In the genomic region with DNA sequence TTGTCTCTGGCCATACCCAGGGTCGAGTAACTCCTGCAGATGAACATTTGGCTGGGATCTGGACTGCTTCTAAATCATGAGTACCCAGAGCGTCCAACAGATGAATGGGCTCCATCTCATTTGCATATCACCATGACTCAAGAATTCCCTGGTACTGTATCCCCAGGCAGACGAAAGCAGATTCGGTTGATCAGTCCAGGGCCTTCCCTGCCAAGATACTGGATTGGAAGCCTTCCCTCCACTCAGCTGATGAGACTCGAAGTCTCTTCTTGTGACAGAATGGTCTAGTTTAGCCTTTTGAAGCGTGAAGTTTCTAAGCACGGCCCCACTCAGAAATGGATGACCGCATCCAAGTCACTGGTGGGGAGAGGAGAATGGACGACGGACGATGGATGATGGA, we compare ENCODE assay signal across 10 mouse cellular contexts.
A peak's percentile ranks its signal among the peaks of the same experiment; 100 is the strongest.
DNase-seq lines count a peak whose midpoint lies in the region; ATAC-seq and TF ChIP-seq lines count a peak whose summit lies in the region.
"Had no signal": no experiment of that assay in that cellular context is flagged by ENCODE, and none has a peak within 500 bp of the region (broad histone marks: within the 10 kb centered on the region; RNA-seq: fewer than 3 reads in every experiment).

No protein-coding gene starts in this region.

- 0 out of 2 replicates have a peak, but pooled peaks have one; percentile 28 for ATAC-seq in forebrain, embryonic 16.5 days
- no peak for ATAC-seq in forebrain, embryonic 14.5 days
- no peak for ATAC-seq in liver, postnatal 0 days
- no peak for ATAC-seq in liver, embryonic 11.5 days (replicated peaks; ENCODE audit: low FRiP score)
- no peak for ATAC-seq in intestine, postnatal 0 days
- no peak for ATAC-seq in activated CD4-positive, CD25-positive, alpha-beta regulatory T cell, adult 4 months

- H3K79me2 ChIP-seq in heart, adult 2 months (replicated peaks; ENCODE audit: control insufficient read depth, insufficient read depth, low read length): peaks cover 1% of the 10 kb centered on the region; the same call in 1 of the 2 replicates

- no peaks in the 10 kb centered on the region for H3K27me3 ChIP-seq in forebrain, embryonic 16.5 days (replicated peaks; ENCODE audit: control insufficient read depth, insufficient read depth, low read length)
- no peaks in the 10 kb centered on the region for H3K27me3 ChIP-seq in forebrain, embryonic 14.5 days (replicated peaks; ENCODE audit: control insufficient read depth, insufficient read depth, low read length)
- no peaks in the 10 kb centered on the region for H3K27me3 ChIP-seq in liver, postnatal 0 days (ENCODE audit: insufficient read depth, low read length)
- no peaks in the 10 kb centered on the region for H3K27me3 ChIP-seq in liver, embryonic 11.5 days (replicated peaks; ENCODE audit: control insufficient read depth, insufficient read depth, low read length)
- H3K27me3 ChIP-seq in heart, adult 2 months (ENCODE audit: control insufficient read depth, insufficient read depth, low read length): no peaks in the 10 kb centered on the region
- H3K27me3 ChIP-seq in intestine, postnatal 0 days (replicated peaks; ENCODE audit: control insufficient read depth, insufficient read depth, low read length): no peaks in the 10 kb centered on the region

- H3K9me3 ChIP-seq in forebrain, embryonic 16.5 days (ENCODE audit: control insufficient read depth, low read length): no peaks in the 10 kb centered on the region
- no peaks in the 10 kb centered on the region for H3K9me3 ChIP-seq in forebrain, embryonic 14.5 days (replicated peaks; ENCODE audit: control insufficient read depth, low read length)
- H3K9me3 ChIP-seq in liver, postnatal 0 days (ENCODE audit: low read length): no peaks in the 10 kb centered on the region
- H3K9me3 ChIP-seq in liver, embryonic 11.5 days (ENCODE audit: control insufficient read depth, low read length): no peaks in the 10 kb centered on the region
- no peaks in the 10 kb centered on the region for H3K9me3 ChIP-seq in intestine, postnatal 0 days (ENCODE audit: control insufficient read depth)

- H3K27ac ChIP-seq in forebrain, embryonic 16.5 days (ENCODE audit: low read length): no peak overlapping the region
- H3K27ac ChIP-seq in forebrain, embryonic 14.5 days (ENCODE audit: low read depth, low read length): no peak overlapping the region
- H3K27ac ChIP-seq in liver, postnatal 0 days (ENCODE audit: low read depth): peak overlapping the region; percentile 55; the same call in 1 of the 2 replicates
- H3K27ac ChIP-seq in liver, embryonic 11.5 days (ENCODE audit: low read depth, low read length): no peak overlapping the region
- H3K27ac ChIP-seq in heart, adult 2 months: peak overlapping the region; percentile 98
- peak overlapping the region; percentile 70 for H3K27ac ChIP-seq in intestine, postnatal 0 days (ENCODE audit: low read depth, low read length)

- peak; percentile 21; the same call in 1 of the 2 replicates for TF ChIP-seq POLR2A in heart, adult 2 months (IDR thresholded peaks at IDR 0.05; ENCODE audit: insufficient read depth, low read depth, low read length)

- TF ChIP-seq CTCF in liver, postnatal 0 days (IDR thresholded peaks at IDR 0.05; ENCODE audit: low read depth): no peak
- no peak for TF ChIP-seq CTCF in heart, adult 2 months (IDR thresholded peaks at IDR 0.05)
- TF ChIP-seq CTCF in intestine, postnatal 0 days (IDR thresholded peaks at IDR 0.05; ENCODE audit: low read depth): no peak

- no peak overlapping the region for H3K9ac ChIP-seq in forebrain, embryonic 16.5 days (replicated peaks; ENCODE audit: low read depth, low read length)
- H3K9ac ChIP-seq in forebrain, embryonic 14.5 days (ENCODE audit: low read length): no peak overlapping the region
- no peak overlapping the region for H3K9ac ChIP-seq in liver, postnatal 0 days (replicated peaks)
- H3K9ac ChIP-seq in liver, embryonic 11.5 days (ENCODE audit: low read depth, low read length): no peak overlapping the region
- H3K9ac ChIP-seq in heart, adult 2 months (ENCODE audit: low read depth, low read length): peak overlapping the region; percentile 7
- H3K9ac ChIP-seq in intestine, postnatal 0 days (ENCODE audit: low read depth, low read length): no peak overlapping the region

- DNase-seq in forebrain, embryonic 14.5 days (ENCODE audit: low spot score): no peak
- no peak for DNase-seq in liver, postnatal 0 days
- no peak for DNase-seq in liver, embryonic 11.5 days (ENCODE audit: low spot score)
- peak; percentile 48 to 60 for DNase-seq in heart, adult 2 months
- DNase-seq in spleen, postnatal 36 days (ENCODE audit: low spot score in 2 of 2): no peak
- DNase-seq: right cerebral cortex, postnatal 25 days had no signal

- WGBS in forebrain, embryonic 16.5 days: 69% methylated on average over 11 of the region's 11 CpGs
- WGBS in forebrain, embryonic 14.5 days: 84% methylated on average over 11 of the region's 11 CpGs
- WGBS in liver, postnatal 0 days (ENCODE audit: insufficient replicate concordance): 83% methylated on average over 11 of the region's 11 CpGs
- 86% methylated on average over 11 of the region's 11 CpGs for WGBS in liver, embryonic 11.5 days
- WGBS in heart, adult 2 months: 34% methylated on average over 11 of the region's 11 CpGs
- 74% methylated on average over 11 of the region's 11 CpGs for WGBS in intestine, postnatal 0 days

- TF ChIP-seq EP300 in liver, postnatal 0 days (IDR thresholded peaks at IDR 0.05; ENCODE audit: low read depth): no peak
- 0 out of 2 replicates have a peak, but pooled peaks have one; percentile 8 for TF ChIP-seq EP300 in heart, adult 2 months (IDR thresholded peaks at IDR 0.05; ENCODE audit: insufficient read depth, low read depth, low read length)

- H3K4me1 ChIP-seq in forebrain, embryonic 16.5 days (replicated peaks; ENCODE audit: control insufficient read depth, insufficient read depth, low read length): peaks cover 9% of the 10 kb centered on the region
- no peaks in the 10 kb centered on the region for H3K4me1 ChIP-seq in forebrain, embryonic 14.5 days (ENCODE audit: control insufficient read depth, insufficient read depth, low read length)
- H3K4me1 ChIP-seq in liver, postnatal 0 days (ENCODE audit: insufficient read depth): peaks cover 11% of the 10 kb centered on the region
- peaks cover 19% of the 10 kb centered on the region for H3K4me1 ChIP-seq in liver, embryonic 11.5 days (replicated peaks; ENCODE audit: control insufficient read depth, insufficient read depth, low read length)
- peaks cover 26% of the 10 kb centered on the region for H3K4me1 ChIP-seq in heart, adult 2 months (ENCODE audit: control insufficient read depth, insufficient read depth, low read length)
- H3K4me1 ChIP-seq in intestine, postnatal 0 days (replicated peaks; ENCODE audit: control insufficient read depth, insufficient read depth, low read length): 0 out of 2 replicates have a peak, but pooled peaks cover 2% of the 10 kb centered on the region

- H3K4me2 ChIP-seq in forebrain, embryonic 16.5 days (ENCODE audit: low read length): no peak overlapping the region
- no peak overlapping the region for H3K4me2 ChIP-seq in forebrain, embryonic 14.5 days (ENCODE audit: low read length)
- no peak overlapping the region for H3K4me2 ChIP-seq in liver, postnatal 0 days (ENCODE audit: low read depth, low read length)
- H3K4me2 ChIP-seq in liver, embryonic 11.5 days: no peak overlapping the region
- H3K4me2 ChIP-seq in intestine, postnatal 0 days (replicated peaks; ENCODE audit: low read depth): peak overlapping the region; percentile 10
- H3K4me2 ChIP-seq: midbrain, embryonic 11.5 days had no signal

- intact Hi-C loops in heart, adult 2 months (cut with DNase I): loop anchor here (1.0 kb wide), 1 partner anchor 134 kb away; no protein-coding TSS in a partner anchor

- no peak overlapping the region for H3K4me3 ChIP-seq in forebrain, embryonic 16.5 days (replicated peaks; ENCODE audit: low read length)
- H3K4me3 ChIP-seq in forebrain, embryonic 14.5 days (ENCODE audit: low read depth, low read length): no peak overlapping the region
- H3K4me3 ChIP-seq in liver, postnatal 0 days (ENCODE audit: low read depth, low read length): no peak overlapping the region
- H3K4me3 ChIP-seq in liver, embryonic 11.5 days (ENCODE audit: low read depth, low read length): no peak overlapping the region
- peak overlapping the region; percentile 42 for H3K4me3 ChIP-seq in heart, adult 2 months
- no peak overlapping the region for H3K4me3 ChIP-seq in intestine, postnatal 0 days (ENCODE audit: low read depth, low read length)

- no peaks in the 10 kb centered on the region for H3K36me3 ChIP-seq in forebrain, embryonic 16.5 days (ENCODE audit: control insufficient read depth, insufficient read depth)
- H3K36me3 ChIP-seq in forebrain, embryonic 14.5 days (ENCODE audit: control insufficient read depth, insufficient read depth, low read length): no peaks in the 10 kb centered on the region
- no peaks in the 10 kb centered on the region; the same call in 1 of the 2 replicates for H3K36me3 ChIP-seq in liver, postnatal 0 days (replicated peaks; ENCODE audit: insufficient read depth, low read length)
- H3K36me3 ChIP-seq in liver, embryonic 11.5 days (ENCODE audit: control insufficient read depth, insufficient read depth, low read length): no peaks in the 10 kb centered on the region; the same call in 1 of the 2 replicates
- H3K36me3 ChIP-seq in heart, adult 2 months (ENCODE audit: control insufficient read depth, insufficient read depth, low read length): peaks cover 13% of the 10 kb centered on the region
- no peaks in the 10 kb centered on the region for H3K36me3 ChIP-seq in intestine, postnatal 0 days (ENCODE audit: control insufficient read depth, insufficient read depth)

Comparison
In these comparisons a context has a peak if more than half of its experiments do, and no peak if none do; other contexts are left out.
1. H3K27ac ChIP-seq: peak in liver, postnatal 0 days (single experiment), heart, adult 2 months (single experiment) and intestine, postnatal 0 days (single experiment); none in forebrain, embryonic 16.5 days (single experiment), forebrain, embryonic 14.5 days (single experiment) and liver, embryonic 11.5 days (single experiment).
2. DNase-seq: peak in heart, adult 2 months (2 of 2); none in forebrain, embryonic 14.5 days (single experiment), liver, postnatal 0 days (single experiment), liver, embryonic 11.5 days (single experiment) and spleen, postnatal 36 days (0 of 2).